Mouse (Mus musculus) T-cell, adult 2 months (primary cell): ENCODE measurements around the gene 2810021J22Rik.

Experiments used
- DNase-seq: peaks from one replicate; pipeline ENCODE4 v3.0.0; 2022; ENCODE audit warnings: low spot score

The 2810021J22Rik gene

GRCm38 (mm10) chr11:58916879-58917744, 50.1 kb downstream of the 2810021J22Rik start:
- peak; percentile 72 for DNase-seq

GRCm38 (mm10) chr11:58917745-58918366, 50.8 kb downstream of the 2810021J22Rik start, which contains the start of gene Btnl10:
Gene Btnl10 (plus strand): TSS chr11:58917908.
- DNase-seq, result no peak

- no peak for DNase-seq
Measured at GRCm38 (mm10) chr11:58918759-58919158, 51.7 kb downstream of the 2810021J22Rik start.

GRCm38 (mm10) chr11:58922420-58922819, 55.4 kb downstream of the 2810021J22Rik start:
- no peak for DNase-seq

GRCm38 (mm10) chr11:58926651-58927050, 59.6 kb downstream of the 2810021J22Rik start:
- no peak for DNase-seq

GRCm38 (mm10) chr11:58927053-58927452, 60.0 kb downstream of the 2810021J22Rik start:
- no peak for DNase-seq

GRCm38 (mm10) chr11:58927790-58928651, 61.0 kb downstream of the 2810021J22Rik start:
- peak; percentile 87 for DNase-seq

- no peak for DNase-seq
Measured at GRCm38 (mm10) chr11:58929055-58929454, 62.0 kb downstream of the 2810021J22Rik start.

GRCm38 (mm10) chr11:58929641-58930040, 62.6 kb downstream of the 2810021J22Rik start:
- DNase-seq, result no peak

GRCm38 (mm10) chr11:58930254-58930653, 63.2 kb downstream of the 2810021J22Rik start:
- no peak for DNase-seq

GRCm38 (mm10) chr11:58931576-58931975, 64.6 kb downstream of the 2810021J22Rik start:
- peak; percentile 22 for DNase-seq
